Mouse (Mus musculus): ENCODE measurements around the gene Tmem170. TPM values are rescaled to one million over a fixed set of nuclear protein-coding genes. Genes with fewer than 3 reads are reported as not detected.
"Not testable (repeated sequence)": the region's sequence is repeated elsewhere in the genome, so short reads cannot be mapped to it uniquely, and the experiment has no call there.

The Tmem170 gene
- total RNA-seq, 2 experiments from 2014 or later: 4.1 to 4.3 TPM

DNA sequence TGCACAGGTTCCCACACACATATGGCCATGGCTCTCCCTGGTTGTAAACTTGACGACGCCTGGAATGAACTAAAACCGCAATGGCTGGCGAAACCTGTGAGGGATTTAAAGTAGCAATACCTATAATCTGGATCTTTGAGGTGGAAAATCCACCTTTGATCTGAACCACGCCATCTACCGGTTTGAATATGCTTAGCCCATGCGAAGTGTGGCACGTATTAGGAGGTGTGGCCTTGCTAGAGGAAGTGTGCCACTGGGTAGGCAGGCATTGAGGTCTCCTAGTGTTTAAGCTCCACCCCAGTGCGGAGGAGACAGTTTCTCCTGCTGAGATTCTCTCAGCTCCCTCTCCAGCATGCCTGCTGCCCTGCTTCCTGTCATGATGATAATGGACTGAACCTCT, 1.2 kb upstream of the Tmem170 start:
- DNase-seq (ENCODE audit: extremely low spot score in 1 of 2, low spot score in 1 of 2): no peak

- DNase-seq (ENCODE audit: extremely low spot score in 1 of 2, low spot score in 1 of 2): no peak
Observed at GRCm38 (mm10) chr8:111875758-111876157, 792 bp downstream of the Tmem170 start.

GRCm38 (mm10) chr8:111871278-111871677, 5.3 kb downstream of the Tmem170 start:
- no peak for DNase-seq (ENCODE audit: extremely low spot score in 1 of 2, low spot score in 1 of 2)

GRCm38 (mm10) chr8:111870379-111870778, 6.2 kb downstream of the Tmem170 start:
- DNase-seq (ENCODE audit: extremely low spot score in 1 of 2, low spot score in 1 of 2): no peak

GRCm38 (mm10) chr8:111868664-111869063, 7.9 kb downstream of the Tmem170 start:
- DNase-seq (ENCODE audit: extremely low spot score in 1 of 2, low spot score in 1 of 2): no peak

DNA sequence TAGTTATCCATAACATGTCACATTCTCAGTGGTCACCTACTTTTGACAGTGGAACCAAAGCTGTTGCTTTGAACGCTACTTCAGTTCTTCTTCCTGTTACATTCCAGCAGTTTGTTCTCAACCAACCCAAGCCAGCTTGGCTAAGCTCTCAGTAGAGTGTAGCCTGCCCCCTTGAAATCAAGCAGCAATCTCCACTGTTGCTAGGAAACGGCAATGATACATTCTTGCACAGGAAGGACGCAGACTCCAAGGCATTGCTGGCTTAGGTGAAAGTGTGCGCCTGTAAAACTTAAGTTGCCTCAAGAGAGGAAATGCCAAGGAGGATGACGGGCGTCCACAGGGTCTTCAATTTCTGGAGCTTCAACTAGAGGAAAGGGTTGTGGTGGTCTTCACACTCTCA, 10.7 kb downstream of the Tmem170 start:
- DNase-seq (ENCODE audit: extremely low spot score in 1 of 2, low spot score in 1 of 2): no peak

DNA sequence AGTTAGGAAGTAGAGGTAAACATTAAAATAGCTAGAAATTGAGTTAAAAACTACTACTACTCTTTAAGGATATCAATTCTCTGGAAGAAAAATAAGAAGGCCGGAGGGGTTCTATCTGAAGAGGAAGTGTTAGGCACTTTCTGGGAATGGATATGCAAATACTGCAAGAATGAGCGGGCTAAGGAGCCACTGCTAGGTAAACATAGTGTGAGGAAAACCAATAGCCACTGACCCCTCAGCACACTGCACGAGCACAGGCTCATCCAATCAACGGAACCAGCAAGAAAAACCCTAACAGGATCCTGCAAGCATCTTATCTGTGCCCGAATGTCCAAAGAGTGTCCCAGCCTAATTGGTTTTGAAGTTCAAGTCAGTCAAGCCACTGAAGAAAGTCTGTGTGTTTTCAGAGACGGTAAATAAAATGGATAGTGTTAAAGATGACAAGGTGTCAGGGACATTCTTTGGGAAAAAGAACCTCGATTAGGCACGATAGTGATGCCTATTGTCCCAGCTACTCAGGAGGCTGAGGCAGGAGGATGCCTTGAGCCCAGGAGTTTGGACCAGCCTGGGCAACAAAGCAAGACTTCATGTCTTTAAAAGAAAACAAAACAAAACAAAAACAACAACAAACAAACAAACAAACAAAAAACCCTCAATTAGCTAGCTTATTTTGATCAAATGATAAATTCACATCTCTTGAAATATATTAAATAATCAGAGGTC, 11.3 kb downstream of the Tmem170 start:
- no peak for DNase-seq (ENCODE audit: extremely low spot score in 1 of 2, low spot score in 1 of 2)

- no peak for DNase-seq (ENCODE audit: extremely low spot score in 1 of 2, low spot score in 1 of 2)
Observed at GRCm38 (mm10) chr8:111864648-111865047, 11.9 kb downstream of the Tmem170 start.

DNA sequence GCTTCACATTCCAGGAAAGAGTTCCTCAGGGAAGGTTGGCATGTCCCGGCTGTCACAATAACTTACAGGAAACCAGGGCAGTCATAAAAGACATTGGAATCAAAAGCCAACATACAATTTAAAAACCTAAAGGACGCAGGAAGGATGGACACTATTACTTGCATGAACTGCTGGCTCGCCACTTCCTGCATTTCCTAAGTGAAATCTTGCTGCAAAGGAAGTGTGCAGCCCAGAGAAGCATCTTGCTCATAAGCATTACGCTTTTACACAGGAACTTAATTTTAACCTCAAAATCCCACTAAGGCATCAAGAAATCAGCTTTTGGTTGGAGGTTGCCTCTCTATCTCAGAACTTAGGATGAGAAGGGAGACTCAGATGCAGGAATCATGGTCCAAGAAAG, 13.3 kb downstream of the Tmem170 start:
- no peak for DNase-seq (ENCODE audit: extremely low spot score in 1 of 2, low spot score in 1 of 2)

DNA sequence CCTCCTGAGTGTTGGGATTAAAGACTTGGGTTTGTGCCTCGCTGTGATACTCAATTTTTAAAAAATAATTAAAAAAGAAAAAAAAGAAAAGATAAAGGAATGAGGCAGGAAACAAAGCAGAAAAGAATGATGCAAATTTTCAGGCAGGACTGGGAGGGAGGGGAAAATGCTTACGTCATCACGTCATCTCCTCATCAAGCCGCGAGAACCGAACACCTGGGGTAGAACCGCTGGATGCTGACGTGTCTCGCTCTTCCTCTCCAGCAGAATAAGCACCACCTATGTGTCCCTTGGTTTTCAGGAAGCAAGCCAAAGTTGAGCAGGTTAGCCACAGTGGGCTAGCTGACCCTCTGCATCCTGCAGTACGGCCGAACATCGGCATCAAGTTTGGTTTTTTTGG, 20.6 kb downstream of the Tmem170 start:
- DNase-seq (ENCODE audit: extremely low spot score in 1 of 2, low spot score in 1 of 2): no peak

- peak; percentile 77 to 87 for DNase-seq (ENCODE audit: extremely low spot score in 1 of 2, low spot score in 1 of 2)
Observed at GRCm38 (mm10) chr8:111853861-111854501, 22.6 kb downstream of the Tmem170 start, which contains the start of gene Cfdp1. Cfdp1 (minus strand) TSS chr8:111854291.

DNA sequence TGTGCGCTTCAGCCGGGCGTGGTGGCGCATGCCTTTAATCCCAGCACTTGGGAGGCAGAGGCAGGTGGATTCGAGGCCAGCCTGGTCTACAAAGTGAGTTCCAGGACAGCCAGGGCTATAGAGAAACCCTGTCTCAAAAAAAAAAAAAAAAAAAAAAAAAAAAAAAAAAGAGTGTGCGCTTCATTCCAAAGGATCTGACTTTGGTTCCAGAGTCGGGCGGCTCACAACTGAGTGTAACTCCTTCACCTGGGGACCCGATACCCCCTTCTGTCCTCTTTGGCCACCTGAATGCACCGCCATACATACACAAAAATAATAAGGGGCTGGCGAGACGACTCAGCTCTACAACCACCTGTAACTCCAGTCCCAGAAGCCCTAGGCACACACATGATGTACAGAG, 23.3 kb downstream of the Tmem170 start:
- DNase-seq (ENCODE audit: extremely low spot score in 1 of 2, low spot score in 1 of 2): not testable (repeated sequence)

GRCm38 (mm10) chr8:111846746-111847145, 29.8 kb downstream of the Tmem170 start:
- no peak for DNase-seq (ENCODE audit: extremely low spot score in 1 of 2, low spot score in 1 of 2)

DNA sequence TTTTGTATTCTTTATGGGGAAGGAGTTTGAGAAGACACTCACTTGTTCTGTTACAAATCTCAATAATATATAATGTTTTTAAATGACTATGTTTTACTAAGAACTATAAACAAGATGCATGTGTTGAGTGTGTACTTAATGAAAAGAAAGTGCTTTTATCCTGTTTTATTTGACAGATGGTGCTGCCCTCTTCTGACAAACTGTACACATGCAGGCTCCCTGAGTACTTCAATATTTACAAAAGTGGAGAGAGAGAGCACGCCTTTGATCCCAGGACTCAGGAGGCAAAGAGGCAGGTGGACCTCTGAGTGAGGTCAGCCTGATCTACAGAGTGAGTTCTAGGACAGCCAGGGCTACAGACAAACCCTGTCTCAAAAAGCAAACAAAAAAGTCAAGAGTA, 41.0 kb downstream of the Tmem170 start:
- DNase-seq (ENCODE audit: extremely low spot score in 1 of 2, low spot score in 1 of 2): no peak

DNA sequence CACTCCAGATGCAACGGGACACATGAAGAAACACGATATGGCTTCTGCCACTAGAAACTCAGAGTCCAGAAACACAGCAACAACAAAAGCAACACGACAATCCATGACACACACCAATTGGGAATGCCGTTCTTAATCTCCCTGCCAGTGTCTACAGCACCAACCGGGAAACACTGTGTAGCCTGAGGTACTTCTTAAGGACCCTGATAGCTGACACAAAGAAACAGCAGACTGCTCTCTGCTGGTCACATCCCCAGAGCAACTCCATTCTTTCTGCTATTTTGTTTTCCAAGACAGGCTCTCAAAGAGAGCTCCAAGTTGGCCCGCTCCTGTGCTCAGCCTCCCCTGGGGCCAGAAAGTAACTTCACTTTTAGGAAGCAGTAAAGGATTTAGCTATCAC, 42.5 kb downstream of the Tmem170 start:
- no peak for DNase-seq (ENCODE audit: extremely low spot score in 1 of 2, low spot score in 1 of 2)

GRCm38 (mm10) chr8:111832983-111833382, 43.6 kb downstream of the Tmem170 start:
- no peak for DNase-seq (ENCODE audit: extremely low spot score in 1 of 2, low spot score in 1 of 2)

GRCm38 (mm10) chr8:111831996-111832395, 44.6 kb downstream of the Tmem170 start:
- DNase-seq (ENCODE audit: extremely low spot score in 1 of 2, low spot score in 1 of 2): no peak

GRCm38 (mm10) chr8:111828595-111828994, 48.0 kb downstream of the Tmem170 start:
- no peak for DNase-seq (ENCODE audit: extremely low spot score in 1 of 2, low spot score in 1 of 2)

DNA sequence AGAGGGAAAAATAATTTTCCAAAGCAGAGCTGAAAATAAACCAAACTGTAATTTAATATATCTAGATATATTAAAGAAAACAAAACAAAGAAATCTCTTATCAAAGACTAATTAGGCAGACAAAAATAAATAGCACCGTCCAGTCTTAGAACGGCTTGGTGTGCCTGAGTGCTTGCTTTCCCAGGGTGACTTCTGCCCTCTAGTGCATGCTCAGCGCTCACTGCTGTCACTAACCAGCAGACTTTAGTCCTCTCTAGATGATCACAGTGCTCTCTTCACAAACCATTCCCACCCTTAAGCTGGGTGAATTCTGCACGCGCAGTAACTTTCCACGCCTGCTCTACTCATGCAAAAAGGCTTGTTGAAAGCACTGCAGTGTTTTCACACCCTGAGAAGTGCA, 51.3 kb downstream of the Tmem170 start:
- peak in 1 of 2 experiments; percentile 20 for DNase-seq (ENCODE audit: extremely low spot score in 1 of 2, low spot score in 1 of 2)

DNA sequence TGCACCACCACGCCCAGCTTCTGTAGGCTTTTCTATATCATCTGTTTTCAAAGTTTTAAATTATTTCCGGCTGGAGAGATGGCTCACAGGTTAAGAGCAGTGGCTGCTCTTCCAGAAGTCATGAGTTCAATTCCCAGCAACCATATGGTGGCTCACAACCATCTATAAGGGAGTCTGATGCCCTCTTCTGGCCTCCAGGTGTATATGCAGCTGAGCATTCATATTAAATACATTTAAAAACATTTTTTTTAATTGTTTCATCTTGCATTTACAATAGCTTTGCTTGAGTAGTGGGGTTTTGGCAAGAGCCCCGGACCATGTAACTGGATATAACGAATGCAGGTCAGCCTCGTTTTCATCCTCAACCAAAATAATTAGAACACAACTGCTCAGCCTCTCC, 52.2 kb downstream of the Tmem170 start:
- DNase-seq (ENCODE audit: extremely low spot score in 1 of 2, low spot score in 1 of 2): no peak

- no peak for DNase-seq (ENCODE audit: extremely low spot score in 1 of 2, low spot score in 1 of 2)
Observed at GRCm38 (mm10) chr8:111821199-111821598, 55.4 kb downstream of the Tmem170 start.

DNA sequence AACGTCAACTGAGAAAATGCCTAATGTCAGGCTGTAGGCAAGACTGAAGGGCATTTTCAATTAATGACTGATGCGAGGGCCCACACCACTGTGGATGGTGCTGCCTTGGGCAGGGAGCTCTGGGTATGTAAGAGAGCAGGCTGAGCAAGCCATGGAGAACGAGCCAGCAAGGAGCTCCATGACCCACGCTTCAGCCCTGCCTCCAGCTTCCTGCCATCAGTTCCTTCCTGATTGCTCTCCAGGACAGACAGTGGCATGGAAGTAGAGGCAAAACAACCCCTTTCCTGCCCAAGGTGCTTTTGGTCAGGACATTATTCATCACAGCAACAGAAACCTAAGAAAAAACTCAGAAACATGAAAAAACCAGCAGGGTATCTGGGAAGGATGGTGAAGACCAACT, 55.9 kb downstream of the Tmem170 start:
- DNase-seq (ENCODE audit: extremely low spot score in 1 of 2, low spot score in 1 of 2): no peak
